Mouse (Mus musculus) erythroid progenitor cell, adult 5-6 weeks (primary cell): Measurements from ENCODE around the gene D10Wsu102e. TPM values are rescaled to one million over a fixed set of nuclear protein-coding genes. Genes with fewer than 3 reads are reported as not detected.
A peak's percentile ranks its signal among the peaks of the same experiment; 100 is the strongest.

ENCODE experiments used
- ATAC-seq: replicated peaks from 2 replicates; pipeline ENCODE4 v1.8.0; 2016; ENCODE audit warnings: moderate number of reproducible peaks, mild to moderate bottlenecking, moderate TSS enrichment, inconsistent platforms; ENCODE audit not compliant: poor library complexity, low FRiP score, severe bottlenecking
- total RNA-seq, 2 experiments: library from RNA; stranded (forward) in 1 of 2; stranded (reverse) in 1 of 2; fragments of 150-400 nt in 1 of 2; fragments of 186-747, 209-891 nt in 1 of 2; gene quantifications; 2 replicates each; pipeline versions ENCODE4 v1.2.3 to v1.2.4; 2015 to 2017; ENCODE audit warnings: low replicate concordance in 2 of 2

The D10Wsu102e gene
- total RNA-seq, 2 experiments from 2014 or later, result under 0.01 to 0.15 TPM

DNA sequence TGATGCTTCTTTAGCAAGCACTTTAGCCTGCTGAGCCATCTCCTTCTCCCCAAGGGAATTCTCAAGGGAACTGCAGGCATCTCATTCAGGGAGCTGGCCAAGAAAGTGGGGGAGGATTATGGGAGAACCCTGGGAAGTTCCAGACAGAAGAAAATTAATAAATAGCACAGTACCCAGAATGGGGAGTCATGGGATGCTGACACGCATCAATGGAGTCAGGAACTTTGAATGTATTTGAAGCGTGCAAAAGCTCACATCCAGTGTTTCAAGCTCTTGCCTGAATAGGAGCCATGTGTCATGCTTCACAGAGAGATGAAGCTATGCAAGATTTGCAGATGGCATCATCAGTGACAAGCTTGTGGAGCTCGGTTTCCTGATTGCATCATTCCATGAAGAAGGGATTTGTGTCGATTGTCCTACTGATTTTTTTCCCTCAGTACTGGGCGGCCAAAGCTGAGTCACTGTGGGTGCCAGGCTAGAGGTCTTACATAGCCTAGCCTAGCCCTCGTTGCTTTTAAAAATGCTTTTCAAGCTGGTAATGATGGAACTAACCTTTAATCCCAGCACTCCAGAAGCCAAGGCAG is 170.5 kb downstream of the D10Wsu102e start:
- no peak for ATAC-seq

- ATAC-seq, result no peak
Observed at GRCm38 (mm10) chr10:83533258-83533909, 173.4 kb downstream of the D10Wsu102e start.

DNA sequence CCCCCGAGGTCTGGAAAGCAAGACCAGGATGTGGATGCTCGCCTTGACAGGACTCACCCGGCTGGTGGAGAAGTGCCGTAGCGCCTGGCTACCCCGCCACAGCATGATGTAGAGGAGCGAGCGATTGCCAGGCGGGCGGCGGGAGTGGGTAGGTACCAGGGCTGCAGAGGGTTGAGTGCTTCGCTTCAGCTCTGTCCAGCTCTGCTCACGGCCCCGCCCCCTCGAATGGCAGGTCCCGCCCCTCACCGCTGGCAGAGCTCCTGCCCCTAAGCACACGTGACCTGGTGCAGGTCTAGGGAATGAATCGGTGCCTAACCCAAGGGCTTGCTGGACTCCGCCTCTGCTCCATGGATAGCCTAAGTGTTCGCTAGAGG is 173.9 kb downstream of the D10Wsu102e start, which contains the start of gene Aldh1l2:
TSS of gene Aldh1l2 (minus strand) at position 231 of the 374 bp plus-strand sequence.
- ATAC-seq, result peak; percentile 59; the same call in 1 of the 2 replicates

DNA sequence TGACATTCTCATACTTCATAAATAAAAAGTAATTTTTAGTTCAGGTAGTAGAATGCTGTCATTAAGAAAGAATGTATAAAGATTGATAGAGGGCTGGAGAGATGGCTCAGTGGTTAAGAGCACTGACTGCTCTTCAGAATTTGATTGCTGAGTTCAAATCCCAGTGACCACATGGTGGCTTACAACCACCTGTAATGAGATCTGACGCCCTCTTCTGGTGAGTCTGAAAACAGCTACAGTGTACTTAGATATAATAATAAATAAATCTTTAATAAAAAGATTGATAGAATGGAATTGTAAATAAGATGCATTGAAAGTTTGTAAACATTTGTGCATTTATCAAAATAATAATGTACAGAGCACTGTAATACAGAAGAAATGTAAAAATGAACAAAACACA is 176.4 kb downstream of the D10Wsu102e start:
- no peak for ATAC-seq

Other genes starting within 250 kb of the D10Wsu102e start
- gene Slc41a2, start 22.3 kb upstream of the D10Wsu102e start, total RNA-seq (2015; ENCODE audit: low replicate concordance), result not detected in 2 replicates
- gene Slc41a2, start 22.3 kb upstream of the D10Wsu102e start, total RNA-seq (2017; ENCODE audit: low replicate concordance), result not detected in 2 replicates
- not detected in 2 replicates for gene Aldh1l2, start 173.9 kb downstream of the D10Wsu102e start, total RNA-seq (2015; ENCODE audit: low replicate concordance)
- not detected in 2 replicates for gene Aldh1l2, start 173.9 kb downstream of the D10Wsu102e start, total RNA-seq (2017; ENCODE audit: low replicate concordance)
- gene Washc4, start 183.5 kb downstream of the D10Wsu102e start, total RNA-seq (2015; ENCODE audit: low replicate concordance), result 4.2 and 9.4 TPM in 2 replicates
- 5.4 and 10.3 TPM in 2 replicates for gene Washc4, start 183.5 kb downstream of the D10Wsu102e start, total RNA-seq (2017; ENCODE audit: low replicate concordance)